Mouse (Mus musculus) heart, embryonic 16.5 days (tissue): ENCODE measurements around the gene Ndufa8. TPM values are rescaled to one million over a fixed set of nuclear protein-coding genes. Genes with fewer than 3 reads are reported as not detected.
A peak's percentile ranks its signal among the peaks of the same experiment; 100 is the strongest.

Experiments
- ATAC-seq: fragments of 200-750 bp; cut with Nextera tagmentation; replicated peaks from 2 replicates; pipeline ENCODE4 v1.8.0; 2017; ENCODE audit warnings: moderate number of reproducible peaks; ENCODE audit not compliant: insufficient read depth, low FRiP score; ENCODE audit errors: extremely low read depth
- H3K27ac ChIP-seq: fragments of 300-500 bp; sonication (generic); 2 replicates; pipeline ENCODE4 v1.5.1; 2014; ENCODE audit warnings: mild to moderate bottlenecking, low read length, control low read depth, moderate library complexity
- H3K27me3 ChIP-seq: fragments of 300-500 bp; sonication (generic); 2 replicates; pipeline ENCODE4 v1.6.1; 2014; ENCODE audit warnings: low read length, mixed read lengths; ENCODE audit not compliant: control insufficient read depth, insufficient read depth
- H3K36me3 ChIP-seq: fragments of 300-500 bp; sonication (generic); 2 replicates; pipeline ENCODE4 v1.6.1; 2014; ENCODE audit not compliant: control insufficient read depth, insufficient read depth
- H3K4me1 ChIP-seq: fragments of 300-500 bp; sonication (generic); 2 replicates; pipeline ENCODE4 v1.6.1; 2014; ENCODE audit warnings: low read length, mixed read lengths; ENCODE audit not compliant: control insufficient read depth, insufficient read depth
- H3K4me2 ChIP-seq: fragments of 300-500 bp; sonication (generic); 2 replicates; pipeline ENCODE4 v1.6.1; 2014; ENCODE audit warnings: low read depth, mild to moderate bottlenecking, control low read depth, low read length
- H3K4me3 ChIP-seq: fragments of 300-500 bp; sonication (generic); 2 replicates; pipeline ENCODE4 v1.5.1; 2014; ENCODE audit warnings: mild to moderate bottlenecking, control low read depth, low read length
- H3K9ac ChIP-seq: fragments of 300-500 bp; sonication (generic); 2 replicates; pipeline ENCODE4 v1.6.1; 2014; ENCODE audit warnings: low read length, control low read depth
- H3K9me3 ChIP-seq: fragments of 300-500 bp; sonication (generic); replicated peaks from 2 replicates; pipeline ENCODE4 v1.6.1; 2016; ENCODE audit warnings: low read length; ENCODE audit not compliant: control insufficient read depth
- WGBS: fragments of 180-500 bp; shearing (Covaris S2); extraction: QIAGEN DNeasy Blood & Tissue Kit; methylation state at CpG from one replicate; pipeline ENCODE4 v1.1.7; 2014; 5-methylcytosine and 5-hydroxymethylcytosine counted together
- polyA plus RNA-seq: library from polyadenylated mRNA; unstranded; fragments of >200 nt; fragmentation: Nextera tagmentation; extraction: Ambion mirVana; gene quantifications from 2 replicates; pipeline ENCODE4 v1.2.1, GENCODE M21; 2015

The Ndufa8 gene
- 553 and 578 TPM in 2 replicates for polyA plus RNA-seq

DNA sequence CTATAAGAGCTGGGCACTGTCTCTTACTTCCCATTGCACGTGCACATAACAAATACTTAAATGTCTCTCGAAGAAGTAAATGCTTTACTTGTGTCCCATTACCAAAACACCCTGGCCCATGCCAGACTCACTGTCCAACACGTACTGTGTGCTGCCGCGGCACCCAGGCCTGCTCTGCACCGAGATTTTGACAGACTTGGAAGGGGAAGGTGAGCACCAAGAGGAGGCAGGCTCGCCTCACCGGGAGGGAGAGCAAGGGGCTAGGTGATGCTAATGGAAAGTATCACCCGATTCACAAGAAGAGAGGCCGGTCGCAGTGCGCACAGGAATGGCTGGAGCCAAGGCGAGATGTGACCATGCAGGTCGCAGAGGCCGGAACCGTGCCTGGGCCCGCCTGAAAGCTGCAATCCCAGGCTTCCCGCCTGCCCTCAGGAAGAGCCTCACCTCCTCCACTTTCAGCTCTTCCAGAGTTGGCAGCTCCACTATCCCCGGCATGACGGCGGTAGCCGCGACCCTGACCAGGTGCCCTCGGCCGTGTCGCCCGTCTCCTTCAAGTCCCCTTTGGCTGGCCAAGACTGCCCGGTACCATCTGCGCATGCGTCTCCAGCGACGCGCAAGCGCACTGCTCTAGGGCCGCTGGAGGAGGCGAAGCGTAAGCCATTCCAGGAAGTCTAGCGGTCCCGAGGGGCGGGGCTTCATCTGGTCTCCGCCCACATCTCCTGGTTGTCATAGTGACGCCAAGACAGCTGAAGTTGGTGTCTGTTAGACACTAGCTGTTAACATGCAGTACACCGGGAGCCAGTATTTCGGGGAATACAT, at the start of gene Ndufa8, which contains the start of gene Morn5:
Gene Ndufa8, minus strand, starts transcription at position 659 of the 819 bp plus-strand sequence.
Gene Morn5, plus strand, starts transcription at position 711 of the 819 bp plus-strand sequence.
- under 1% methylated on average over 44 of the region's 44 CpGs for WGBS
- no peaks in the 10 kb centered on the region for H3K27me3 ChIP-seq
- peak within 1 kb of the TSS; percentile 83 for H3K27ac ChIP-seq

DNA sequence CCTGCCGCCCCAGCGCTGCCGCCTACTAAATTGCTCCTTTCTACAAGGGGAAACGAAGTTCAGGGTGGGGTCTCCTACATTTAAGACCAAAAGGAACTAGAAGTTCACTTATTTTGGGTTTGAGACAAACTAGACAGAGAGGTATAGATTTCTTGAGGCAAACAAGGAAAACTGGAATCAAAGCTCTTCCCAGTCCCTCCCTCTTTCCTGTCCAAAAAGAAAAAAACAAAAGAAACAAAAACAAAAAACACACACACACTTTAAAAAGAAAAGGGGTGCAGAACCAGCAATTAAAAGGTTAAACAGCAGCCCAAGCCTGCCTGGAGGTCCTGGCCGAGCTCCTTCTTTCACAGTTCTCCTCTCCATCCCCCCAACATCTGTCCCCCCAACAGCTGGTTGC, 48.8 kb upstream of the Ndufa8 start:
- Histone ChIP-seq H3K9ac (no peak overlapping the region), H3K27ac (no peak overlapping the region), H3K27me3 (peaks cover 98% of the 10 kb centered on the region), H3K36me3 (no peaks in the 10 kb centered on the region), H3K4me3 (no peak overlapping the region), H3K4me1 (peaks cover 13% of the 10 kb centered on the region), H3K4me2 (no peak overlapping the region), H3K9me3 (no peaks in the 10 kb centered on the region)
- no peak for ATAC-seq
- WGBS, result 18% methylated on average over 5 of the region's 5 CpGs

More for the DNA sequence above, at the start of gene Ndufa8, which contains the start of gene Morn5:
- H3K4me3 ChIP-seq, result peak within 1 kb of the TSS; percentile 91
- peak within 1 kb of the TSS; percentile 70 for H3K4me2 ChIP-seq
- H3K9me3 ChIP-seq, result no peaks in the 10 kb centered on the region
- H3K36me3 ChIP-seq, result peaks cover 8% of the 10 kb centered on the region
- H3K4me1 ChIP-seq, result peaks cover 10% of the 10 kb centered on the region
- ATAC-seq, result peak; percentile 97
- peak within 1 kb of the TSS; percentile 95 for H3K9ac ChIP-seq

DNA sequence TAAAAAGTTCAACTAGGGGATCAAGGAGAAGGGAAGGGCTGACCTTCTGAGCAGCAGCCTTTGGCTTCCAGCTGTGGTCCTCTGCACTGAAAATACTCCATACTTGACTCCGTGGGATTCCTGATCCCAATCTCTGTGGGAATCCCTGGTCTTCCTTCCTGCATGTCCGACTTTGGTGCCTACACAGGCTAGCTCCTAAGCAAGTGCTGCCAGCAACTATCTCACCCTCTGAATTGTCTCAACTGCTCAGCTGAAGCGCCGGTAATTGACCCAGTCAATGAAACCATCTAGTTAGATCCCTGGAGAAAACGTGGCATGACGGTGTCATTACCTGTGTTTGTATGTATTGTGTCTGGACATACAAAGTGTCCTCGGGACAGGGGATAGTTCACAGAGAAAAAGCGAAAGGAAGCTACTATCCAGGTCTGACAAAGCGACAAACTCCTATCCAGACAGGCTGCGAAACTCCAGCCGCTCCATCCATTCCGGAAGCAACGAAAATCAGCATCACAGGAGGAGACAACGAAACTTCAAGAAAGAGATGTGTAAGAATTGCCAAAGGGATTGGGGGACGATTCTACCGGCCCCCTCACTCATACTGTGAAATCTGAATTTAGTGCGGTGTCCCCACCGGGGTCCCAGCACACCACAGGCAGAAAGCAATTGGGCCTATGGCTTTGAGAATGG, 48.1 kb upstream of the Ndufa8 start:
- H3K4me3 ChIP-seq, result no peak overlapping the region
- ATAC-seq, result no peak
- H3K4me1 ChIP-seq, result peaks cover 5% of the 10 kb centered on the region
- H3K9ac ChIP-seq, result no peak overlapping the region
- no peak overlapping the region for H3K4me2 ChIP-seq
- H3K27me3 ChIP-seq, result peaks cover 95% of the 10 kb centered on the region
- no peaks in the 10 kb centered on the region for H3K36me3 ChIP-seq
- no peaks in the 10 kb centered on the region for H3K9me3 ChIP-seq
- 12% methylated on average over 18 of the region's 18 CpGs for WGBS
- no peak overlapping the region for H3K27ac ChIP-seq

DNA sequence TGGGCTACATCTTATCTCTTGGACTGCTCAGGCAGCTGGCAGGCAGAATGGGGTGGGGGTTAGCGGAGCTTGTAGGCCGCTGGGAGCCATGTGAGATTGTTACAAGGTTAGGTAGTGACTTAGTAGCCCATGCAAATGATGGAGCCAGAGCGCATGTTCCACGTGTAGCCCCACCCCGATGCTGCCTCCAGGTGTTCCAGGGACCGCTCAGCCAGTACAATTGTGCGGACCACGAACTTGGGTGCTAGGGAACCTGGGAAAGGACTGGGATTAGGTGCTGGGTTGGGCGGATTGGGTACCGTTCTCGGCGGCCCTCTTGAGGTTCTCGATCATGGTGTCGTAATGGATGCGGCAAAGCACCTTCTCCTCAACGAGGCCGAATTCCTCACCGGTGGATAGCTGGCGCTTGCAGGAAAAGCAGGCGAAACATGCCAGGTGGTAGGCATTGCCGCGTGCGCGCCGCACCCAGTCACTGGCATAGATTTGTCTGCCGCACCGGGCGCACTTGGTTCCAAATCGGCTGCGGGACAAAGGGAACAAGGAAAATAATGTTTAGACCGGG, 44.8 kb upstream of the Ndufa8 start:
- Histone ChIP-seq H3K27me3 (peaks cover 94% of the 10 kb centered on the region), H3K36me3 (no peaks in the 10 kb centered on the region), H3K9me3 (no peaks in the 10 kb centered on the region), H3K4me2 (no peak overlapping the region), H3K27ac (no peak overlapping the region), H3K4me1 (peaks cover 14% of the 10 kb centered on the region), H3K9ac (no peak overlapping the region), H3K4me3 (no peak overlapping the region)
- WGBS, result 15% methylated on average over 31 of the region's 31 CpGs
- no peak for ATAC-seq

DNA sequence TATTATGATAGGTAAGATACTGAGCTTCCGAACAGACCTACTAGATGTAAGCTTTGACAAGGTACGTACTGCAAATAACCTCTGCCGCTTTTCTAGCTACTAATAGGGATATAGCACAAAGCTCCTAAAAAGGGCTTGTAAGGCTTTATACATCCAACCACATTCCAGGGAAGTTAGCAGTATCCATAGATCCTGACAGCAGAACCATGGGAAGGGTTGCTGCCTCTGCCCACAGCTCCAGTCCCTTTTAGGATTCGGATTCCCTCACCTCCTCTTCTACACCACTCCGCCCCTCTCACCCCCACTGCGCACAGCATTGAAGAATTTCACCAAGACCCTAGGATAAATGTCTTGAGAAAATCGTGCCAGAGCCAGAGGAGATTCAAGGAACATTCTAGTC, 44.1 kb upstream of the Ndufa8 start:
- no peak for ATAC-seq
- WGBS, result 25% methylated on average over 7 of the region's 7 CpGs
- H3K27me3 ChIP-seq, result peaks cover 90% of the 10 kb centered on the region

DNA sequence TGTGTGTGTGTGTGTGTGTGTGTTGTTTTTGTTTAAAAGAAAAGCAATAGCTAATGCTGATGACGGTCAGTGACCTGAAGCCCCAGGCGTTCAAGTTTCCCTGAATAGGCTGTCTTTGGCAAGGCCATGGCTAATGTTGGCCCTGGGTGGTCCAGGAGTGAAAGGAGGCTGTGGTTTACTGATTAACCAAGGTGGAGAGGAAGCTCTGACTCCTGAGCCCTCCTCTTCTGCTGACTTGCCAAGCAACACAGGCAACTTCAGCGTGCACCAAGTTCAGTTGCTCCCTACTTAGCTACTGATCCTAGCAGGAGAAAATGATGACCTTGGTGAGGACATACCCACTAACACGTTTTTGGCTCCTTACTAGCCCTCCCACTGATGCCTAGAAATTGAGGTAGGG, 43.5 kb upstream of the Ndufa8 start:
- H3K4me3 ChIP-seq, result no peak overlapping the region
- no peak overlapping the region for H3K9ac ChIP-seq
- H3K9me3 ChIP-seq, result no peaks in the 10 kb centered on the region
- 19% methylated on average over 4 of the region's 4 CpGs for WGBS
- peaks cover 14% of the 10 kb centered on the region for H3K4me1 ChIP-seq
- H3K36me3 ChIP-seq, result no peaks in the 10 kb centered on the region
- no peak for ATAC-seq
- H3K27ac ChIP-seq, result no peak overlapping the region
- H3K27me3 ChIP-seq, result peaks cover 87% of the 10 kb centered on the region
- no peak overlapping the region for H3K4me2 ChIP-seq

More for the DNA sequence above, 44.1 kb upstream of the Ndufa8 start:
- H3K4me2 ChIP-seq, result no peak overlapping the region
- peaks cover 14% of the 10 kb centered on the region for H3K4me1 ChIP-seq
- H3K4me3 ChIP-seq, result no peak overlapping the region
- H3K9ac ChIP-seq, result no peak overlapping the region
- no peaks in the 10 kb centered on the region for H3K9me3 ChIP-seq
- H3K36me3 ChIP-seq, result no peaks in the 10 kb centered on the region
- no peak overlapping the region for H3K27ac ChIP-seq

DNA sequence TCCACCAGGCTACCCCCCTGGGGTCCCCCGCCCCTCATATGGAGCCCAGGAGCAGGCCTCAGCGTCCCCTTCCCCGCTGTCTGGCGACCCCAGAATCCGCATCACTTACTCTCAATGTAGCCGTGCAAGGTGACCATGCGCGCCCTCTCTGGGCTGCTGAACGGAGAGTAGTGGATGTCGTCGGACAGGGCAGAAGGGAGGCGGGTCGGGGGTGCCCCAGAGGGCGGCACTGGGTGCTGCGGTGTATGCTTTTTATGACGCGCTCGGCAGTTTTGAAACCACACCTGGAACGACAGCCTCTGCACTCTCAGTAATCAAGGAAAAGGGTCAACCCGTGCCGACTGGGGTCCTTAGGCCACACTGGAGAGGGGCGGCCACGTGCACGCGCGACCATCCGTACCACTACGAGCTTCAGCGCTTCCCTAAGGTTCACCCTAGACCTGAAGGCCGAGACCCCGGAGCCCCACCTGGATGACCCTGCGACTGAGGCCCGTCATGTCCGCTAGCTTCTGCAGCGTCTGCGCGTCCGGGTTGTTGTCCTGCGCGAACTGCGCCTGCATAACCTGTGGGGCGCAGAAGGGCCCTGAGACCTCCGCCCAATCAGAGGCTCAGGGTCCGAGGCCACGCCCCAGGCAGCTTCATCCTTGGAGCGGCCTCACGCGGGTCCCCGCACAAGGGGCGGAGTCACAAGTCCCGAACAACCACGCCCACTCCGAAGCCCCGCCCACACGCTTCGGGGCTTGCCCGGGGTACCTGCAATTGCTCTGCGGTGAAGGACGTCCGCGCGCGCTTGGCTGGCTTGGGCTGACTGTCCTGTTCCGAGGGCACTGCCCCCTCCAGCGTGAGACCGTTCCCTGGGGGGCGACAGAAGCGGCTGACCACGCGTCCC, 41.9 kb upstream of the Ndufa8 start:
- Histone ChIP-seq H3K9me3 (no peaks in the 10 kb centered on the region), H3K27me3 (peaks cover 80% of the 10 kb centered on the region), H3K36me3 (no peaks in the 10 kb centered on the region), H3K4me1 (peaks cover 14% of the 10 kb centered on the region), H3K4me2 (peak overlapping the region; percentile 81), H3K4me3 (peak overlapping the region; percentile 57), H3K27ac (no peak overlapping the region), H3K9ac (0 out of 2 replicates have a peak overlapping the region, but pooled peaks have one; percentile 43)
- ATAC-seq, result peak; percentile 74
- 4% methylated on average over 70 of the region's 70 CpGs for WGBS

DNA sequence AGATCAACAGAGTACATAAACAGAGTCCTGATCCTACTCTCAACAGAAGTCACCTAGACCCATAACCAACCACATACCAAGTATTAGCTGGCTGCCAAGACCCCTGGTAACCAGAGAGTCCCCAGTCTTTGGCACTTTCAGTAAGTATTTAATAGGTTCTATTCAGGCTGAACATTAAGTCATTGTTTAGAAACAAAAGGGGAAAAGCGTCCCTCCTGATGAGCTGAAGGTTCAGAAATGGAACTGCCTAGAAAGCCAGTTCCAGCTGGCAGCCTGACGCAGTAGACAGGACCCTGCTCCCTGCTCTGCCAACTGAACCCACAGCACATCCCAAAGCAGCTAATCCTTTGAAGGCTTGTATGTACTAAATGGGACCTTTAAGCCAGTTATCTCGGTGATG, 40.0 kb upstream of the Ndufa8 start:
- ATAC-seq, result no peak
- H3K4me1 ChIP-seq, result peaks cover 14% of the 10 kb centered on the region
- H3K4me2 ChIP-seq, result no peak overlapping the region
- H3K36me3 ChIP-seq, result no peaks in the 10 kb centered on the region
- 56% methylated on average over 3 of the region's 3 CpGs for WGBS
- no peak overlapping the region for H3K9ac ChIP-seq
- H3K9me3 ChIP-seq, result no peaks in the 10 kb centered on the region
- no peak overlapping the region for H3K27ac ChIP-seq
- H3K27me3 ChIP-seq, result peaks cover 67% of the 10 kb centered on the region
- H3K4me3 ChIP-seq, result no peak overlapping the region
